Mouse (Mus musculus) left cerebral cortex, postnatal 10 days (tissue): ENCODE results near the gene Olfr1022. TPM values are rescaled to one million over a fixed set of nuclear protein-coding genes. Genes with fewer than 3 reads are reported as not detected.

Experiments used
- DNase-seq, 2 experiments: peaks; one replicate each; pipeline ENCODE4 v3.0.0; 2021 to 2022; ENCODE audit warnings: low spot score in 2 of 2, mixed read lengths in 1 of 2; ENCODE audit errors: extremely low spot score in 1 of 2
- intact Hi-C: fragments of 180-260 bp; cut with DNase I; formaldehyde crosslinking; loops from one replicate; pipeline ENCODE4 v1.15.1; 2025
- total RNA-seq, 2 experiments: library from RNA; stranded (reverse); gene quantifications; 2 replicates each; pipeline ENCODE4 v1.2.3; 2021

Olfr1022 gene
- not detected for total RNA-seq

GRCm38 (mm10) chr2:85868294-85868693 is at the start of gene Olfr1022:
Olfr1022 (plus strand) TSS chr2:85868594.
- DNase-seq = no peak
- intact Hi-C loops = no loop called here

GRCm38 (mm10) chr2:85845383-85845782 is 23.0 kb upstream of the Olfr1022 start, which contains the start of gene Olfr1019:
Olfr1019 (minus strand) TSS chr2:85845483.
- intact Hi-C loops = no loop called here
- no peak for DNase-seq

- DNase-seq = no peak
Measured at GRCm38 (mm10) chr2:85846730-85847129, 21.7 kb upstream of the Olfr1022 start, which contains the start of gene Olfr1020. Olfr1020 (plus strand) TSS chr2:85847030.

GRCm38 (mm10) chr2:85885340-85885739 is 16.9 kb downstream of the Olfr1022 start, which contains the start of gene Olfr1023:
Olfr1023 (plus strand) TSS chr2:85885640.
- intact Hi-C loops = no loop called here

More at GRCm38 (mm10) chr2:85846730-85847129, 21.7 kb upstream of the Olfr1022 start, which contains the start of gene Olfr1020:
- intact Hi-C loops = no loop called here

GRCm38 (mm10) chr2:85904952-85905351 is 36.6 kb downstream of the Olfr1022 start, which contains the start of gene Olfr1024:
Olfr1024 (minus strand) TSS chr2:85905052.
- intact Hi-C loops = no loop called here
- DNase-seq = no peak

More at GRCm38 (mm10) chr2:85885340-85885739, 16.9 kb downstream of the Olfr1022 start, which contains the start of gene Olfr1023:
- no peak for DNase-seq

- intact Hi-C loops = no loop called here
- DNase-seq = no peak
Measured at GRCm38 (mm10) chr2:85913197-85913596, 44.8 kb downstream of the Olfr1022 start.

- DNase-seq = no peak
- intact Hi-C loops = no loop called here
Measured at GRCm38 (mm10) chr2:85914893-85915292, 46.5 kb downstream of the Olfr1022 start, which contains the start of gene Olfr1025-ps1. Olfr1025-ps1 (plus strand) TSS chr2:85915193.

Other genes starting within 250 kb of the Olfr1022 start
- not detected for gene Olfr1002, start 217.9 kb upstream of the Olfr1022 start, total RNA-seq
- not detected for gene Olfr154, start 204.1 kb upstream of the Olfr1022 start, total RNA-seq
- gene Olfr1006, start 189.8 kb upstream of the Olfr1022 start, total RNA-seq = not detected
- not detected for gene Olfr1008, start 179.2 kb upstream of the Olfr1022 start, total RNA-seq
- not detected for gene Olfr1009, start 153.2 kb upstream of the Olfr1022 start, total RNA-seq
- gene Olfr1012, start 105.8 kb upstream of the Olfr1022 start, total RNA-seq = not detected
- gene Olfr1013, start 101.5 kb upstream of the Olfr1022 start, total RNA-seq = not detected
- not detected for gene Olfr1014, start 95.9 kb upstream of the Olfr1022 start, total RNA-seq
- not detected for gene Olfr1015, start 86.6 kb upstream of the Olfr1022 start, total RNA-seq
- not detected for gene Olfr1016, start 66.0 kb upstream of the Olfr1022 start, total RNA-seq
- gene Olfr1018, start 50.1 kb upstream of the Olfr1022 start, total RNA-seq = not detected
- not detected for gene Olfr1019, start 23.1 kb upstream of the Olfr1022 start, total RNA-seq
- not detected for gene Olfr1020, start 21.6 kb upstream of the Olfr1022 start, total RNA-seq
- gene Olfr1023, start 17.0 kb downstream of the Olfr1022 start, total RNA-seq = not detected
- gene Olfr1024, start 36.5 kb downstream of the Olfr1022 start, total RNA-seq = not detected
- gene Olfr1025-ps1, start 46.6 kb downstream of the Olfr1022 start, total RNA-seq = not detected
- not detected for gene Olfr1026, start 53.0 kb downstream of the Olfr1022 start, total RNA-seq
- gene Olfr1028, start 81.8 kb downstream of the Olfr1022 start, total RNA-seq = not detected
- gene Olfr1029, start 105.3 kb downstream of the Olfr1022 start, total RNA-seq = not detected
- gene Olfr1030, start 110.7 kb downstream of the Olfr1022 start, total RNA-seq = not detected
- gene Olfr1031, start 121.7 kb downstream of the Olfr1022 start, total RNA-seq = not detected
- not detected for gene Olfr1032, start 136.9 kb downstream of the Olfr1022 start, total RNA-seq
- not detected for gene Olfr1033, start 152.0 kb downstream of the Olfr1022 start, total RNA-seq
- not detected for gene Olfr1034, start 177.3 kb downstream of the Olfr1022 start, total RNA-seq
- not detected for gene Olfr1036, start 205.4 kb downstream of the Olfr1022 start, total RNA-seq
- gene Olfr1037, start 218.8 kb downstream of the Olfr1022 start, total RNA-seq = not detected